Mouse (Mus musculus) frontal cortex, postnatal 36 days (tissue): Measurements from ENCODE around the gene Ugcg.
"Not testable (repeated sequence)": the region's sequence is repeated elsewhere in the genome, so short reads cannot be mapped to it uniquely, and the experiment has no call there.

Experiments used
- DNase-seq, 2 experiments: peaks; one replicate each; pipeline ENCODE4 v3.0.0; 2022; ENCODE audit warnings: low spot score in 2 of 2

Gene Ugcg

GRCm38 (mm10) chr4:59257866-59258265 is 68.8 kb downstream of the Ugcg start:
- DNase-seq = no peak

- DNase-seq = no peak
Measured at GRCm38 (mm10) chr4:59258771-59259170, 69.7 kb downstream of the Ugcg start.

- no peak for DNase-seq
Measured at GRCm38 (mm10) chr4:59259806-59260205, 70.7 kb downstream of the Ugcg start.

GRCm38 (mm10) chr4:59260871-59261515 is 71.9 kb downstream of the Ugcg start:
- no peak for DNase-seq

- DNase-seq = not testable (repeated sequence)
Measured at GRCm38 (mm10) chr4:59261582-59261981, 72.5 kb downstream of the Ugcg start.

- DNase-seq = no peak
Measured at GRCm38 (mm10) chr4:59262156-59262555, 73.1 kb downstream of the Ugcg start.

- DNase-seq = no peak
Measured at GRCm38 (mm10) chr4:59263418-59263817, 74.4 kb downstream of the Ugcg start.

GRCm38 (mm10) chr4:59264611-59265095 is 75.6 kb downstream of the Ugcg start:
- no peak for DNase-seq

- DNase-seq = no peak
Measured at GRCm38 (mm10) chr4:59265182-59265581, 76.1 kb downstream of the Ugcg start.

GRCm38 (mm10) chr4:59265631-59266030 is 76.6 kb downstream of the Ugcg start:
- no peak for DNase-seq
